Mouse (Mus musculus) spleen, adult 2 months (tissue): ENCODE measurements around the gene Bmper. TPM values are rescaled to one million over a fixed set of nuclear protein-coding genes. Genes with fewer than 3 reads are reported as not detected.

Experiments used
- DNase-seq, 2 experiments: peaks; one replicate each; pipeline versions ENCODE4 v3.0.0 to v3.0.0-alpha.2; 2012 to 2021; ENCODE audit warnings: low spot score in 2 of 2, low read depth in 1 of 2
- H3K27ac ChIP-seq: fragments of 200-500 bp; 2 replicates; pipeline ENCODE4 v1.5.1; 2012; ENCODE audit warnings: low read length, inconsistent platforms; ENCODE audit not compliant: insufficient read depth
- H3K27me3 ChIP-seq: fragments of 200-500 bp; 2 replicates; pipeline ENCODE4 v1.6.1; 2012; ENCODE audit warnings: mild to moderate bottlenecking, moderate library complexity, low read length, inconsistent platforms; ENCODE audit not compliant: control insufficient read depth, insufficient read depth
- H3K36me3 ChIP-seq: fragments of 200-500 bp; 2 replicates; pipeline ENCODE4 v1.6.1; 2012; ENCODE audit warnings: mild to moderate bottlenecking, low read length, inconsistent platforms; ENCODE audit not compliant: control insufficient read depth, insufficient read depth
- H3K4me1 ChIP-seq: fragments of 200-500 bp; 2 replicates; pipeline ENCODE4 v1.6.1; 2011; ENCODE audit warnings: inconsistent platforms; ENCODE audit not compliant: control insufficient read depth, insufficient read depth, insufficient read length
- H3K4me3 ChIP-seq: fragments of 200-500 bp; 2 replicates; pipeline ENCODE4 v1.5.1; 2011; ENCODE audit warnings: mild to moderate bottlenecking, inconsistent platforms; ENCODE audit not compliant: insufficient read depth, insufficient read length; ENCODE audit errors: extremely low read depth
- CTCF ChIP-seq: fragments of 200-500 bp; IDR thresholded peaks from 2 replicates; pipeline ENCODE4 v1.5.1; 2011; ENCODE audit warnings: mild to moderate bottlenecking, inconsistent platforms; ENCODE audit not compliant: insufficient read depth, insufficient read length, insufficient replicate concordance; ENCODE audit errors: extremely low read depth
- POLR2A ChIP-seq: fragments of 200-500 bp; IDR thresholded peaks from 2 replicates; pipeline ENCODE4 v1.6.1; 2011; ENCODE audit warnings: low read depth, low read length, inconsistent platforms
- WGBS: fragments of 180-500 bp; shearing (Covaris S2); methylation state at CpG from one replicate; pipeline ENCODE4 v1.1.7; 2018; 5-methylcytosine and 5-hydroxymethylcytosine counted together
- polyA plus RNA-seq: library from polyadenylated mRNA; depleted of rRNA; stranded (reverse); fragments of >200 nt; gene quantifications from 2 replicates; pipeline ENCODE4 v1.2.3, GENCODE M21; 2012

Bmper gene
- polyA plus RNA-seq, 1 experiment = 0.44 TPM

- no peaks in the 10 kb centered on the region for H3K27me3 ChIP-seq
- no peak for DNase-seq
- no peaks in the 10 kb centered on the region for H3K4me1 ChIP-seq
- TF ChIP-seq POLR2A = no peak
- TF ChIP-seq CTCF = no peak
- WGBS = 96% methylated on average over 3 of the region's 3 CpGs
- H3K4me3 ChIP-seq = no peak overlapping the region
- H3K36me3 ChIP-seq = no peaks in the 10 kb centered on the region
- no peak overlapping the region for H3K27ac ChIP-seq
Measured at GRCm38 (mm10) chr9:23261834-23262233, 39.0 kb downstream of the Bmper start.

- Histone ChIP-seq H3K27ac (no peak overlapping the region), H3K4me3 (no peak overlapping the region), H3K36me3 (no peaks in the 10 kb centered on the region), H3K27me3 (no peaks in the 10 kb centered on the region), H3K4me1 (no peaks in the 10 kb centered on the region)
- 90% methylated on average over 7 of the region's 7 CpGs for WGBS
- no peak for DNase-seq
- TF ChIP-seq CTCF (no peak), POLR2A (no peak)
Measured at GRCm38 (mm10) chr9:23262851-23263250, 40.0 kb downstream of the Bmper start.

GRCm38 (mm10) chr9:23264471-23264870, 41.6 kb downstream of the Bmper start:
- H3K4me1 ChIP-seq = no peaks in the 10 kb centered on the region
- no peak overlapping the region for H3K27ac ChIP-seq
- 91% methylated on average over 4 of the region's 4 CpGs for WGBS
- no peaks in the 10 kb centered on the region for H3K36me3 ChIP-seq
- no peaks in the 10 kb centered on the region for H3K27me3 ChIP-seq
- TF ChIP-seq CTCF = no peak
- TF ChIP-seq POLR2A = no peak
- DNase-seq = no peak
- no peak overlapping the region for H3K4me3 ChIP-seq

- TF ChIP-seq POLR2A = no peak
- DNase-seq = no peak
- H3K4me1 ChIP-seq = no peaks in the 10 kb centered on the region
- H3K36me3 ChIP-seq = no peaks in the 10 kb centered on the region
- no peak overlapping the region for H3K27ac ChIP-seq
- no peak overlapping the region for H3K4me3 ChIP-seq
- WGBS = 44% methylated on average over 7 of the region's 7 CpGs
- H3K27me3 ChIP-seq = no peaks in the 10 kb centered on the region
Measured at GRCm38 (mm10) chr9:23268609-23269008, 45.7 kb downstream of the Bmper start.

- TF ChIP-seq POLR2A = no peak
- no peak for TF ChIP-seq CTCF
- WGBS = 59% methylated on average over 2 of the region's 2 CpGs
- no peak overlapping the region for H3K4me3 ChIP-seq
Measured at GRCm38 (mm10) chr9:23269087-23269486, 46.2 kb downstream of the Bmper start.

GRCm38 (mm10) chr9:23276244-23276643, 53.4 kb downstream of the Bmper start:
- Histone ChIP-seq H3K4me1 (no peaks in the 10 kb centered on the region), H3K36me3 (no peaks in the 10 kb centered on the region), H3K4me3 (no peak overlapping the region), H3K27me3 (no peaks in the 10 kb centered on the region), H3K27ac (no peak overlapping the region)
- DNase-seq = no peak
- WGBS = 53% methylated on average over 4 of the region's 4 CpGs
- TF ChIP-seq POLR2A (no peak), CTCF (no peak)

More at GRCm38 (mm10) chr9:23269087-23269486, 46.2 kb downstream of the Bmper start:
- Histone ChIP-seq H3K27ac (no peak overlapping the region), H3K27me3 (no peaks in the 10 kb centered on the region), H3K4me1 (no peaks in the 10 kb centered on the region), H3K36me3 (no peaks in the 10 kb centered on the region)
- DNase-seq = no peak

GRCm38 (mm10) chr9:23284940-23285460, 62.1 kb downstream of the Bmper start:
- no peak overlapping the region for H3K27ac ChIP-seq
- H3K36me3 ChIP-seq = no peaks in the 10 kb centered on the region
- no peak overlapping the region for H3K4me3 ChIP-seq
- DNase-seq = no peak
- 91% methylated on average over 4 of the region's 4 CpGs for WGBS
- TF ChIP-seq POLR2A (no peak), CTCF (no peak)
- no peaks in the 10 kb centered on the region for H3K27me3 ChIP-seq
- no peaks in the 10 kb centered on the region for H3K4me1 ChIP-seq
